Mouse (Mus musculus): Measurements from ENCODE around the gene Lmnb2.

DNA sequence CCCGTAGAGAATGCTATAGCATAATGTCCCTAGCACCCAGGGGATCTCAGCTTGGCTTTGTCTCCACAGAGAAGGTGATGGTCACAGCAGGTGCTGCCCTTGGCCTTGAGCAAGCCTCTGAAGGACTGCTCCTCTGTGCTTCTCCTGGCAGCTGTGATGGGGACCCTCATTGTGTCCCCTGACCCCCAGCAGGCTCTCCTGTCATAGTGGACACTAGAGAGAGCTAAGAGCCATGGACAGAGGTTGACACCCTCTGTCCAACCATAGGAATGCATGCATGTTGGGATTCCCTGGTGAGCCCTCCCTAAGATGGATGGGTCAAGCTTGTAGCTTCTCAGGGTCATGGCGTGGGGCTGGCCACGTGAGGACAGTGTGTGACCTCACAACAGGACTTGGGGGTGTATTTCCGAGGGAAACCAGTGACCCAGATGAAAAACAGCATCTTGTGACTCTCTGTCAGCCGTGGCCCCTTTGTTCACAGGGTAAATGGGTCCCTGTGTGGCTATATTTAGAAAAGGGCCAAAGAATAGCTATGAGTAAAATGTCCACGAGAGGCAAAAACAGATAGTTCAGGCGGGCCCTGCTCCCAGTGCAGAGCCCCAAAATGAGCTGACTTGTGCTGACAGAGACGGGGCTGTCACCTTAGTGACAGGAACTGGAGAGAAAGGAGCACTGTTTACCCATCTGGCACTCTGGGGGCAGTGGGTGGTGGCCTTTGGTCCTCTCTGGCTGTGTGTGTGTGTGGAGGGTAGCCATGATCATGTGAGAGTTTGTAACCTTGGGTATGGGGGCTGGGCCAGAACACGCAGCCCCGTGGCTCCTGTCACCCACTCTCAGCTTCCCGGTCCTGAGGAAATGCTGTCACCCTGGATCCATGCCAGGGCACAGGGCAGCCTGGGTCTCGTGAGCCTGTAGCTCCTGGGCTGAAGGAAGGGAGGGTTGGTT is 45.3 kb upstream of the Lmnb2 start:
- TF ChIP-seq MYOG (IDR thresholded peaks at IDR 0.05; ENCODE audit: control insufficient read depth, extremely low read depth, insufficient read length): no peak
- no peak for TF ChIP-seq CTCF (IDR thresholded peaks at IDR 0.05; ENCODE audit: control insufficient read depth, insufficient read depth, insufficient read length)

All from C2C12 (cell line).